Mouse (Mus musculus): ENCODE measurements at regions not wholly inside any gene's neighbourhood (a gene's known extent, or its start where the extent isn't known, plus 50 kb on each side); places are given as distances from the start of the nearest gene placed in this dataset.

GRCm38 (mm10) chr10:119058493-119059020, 181.3 kb downstream of the Cand1 start:
- Histone ChIP-seq H3K4me2 (replicated peaks; ENCODE audit: low read depth) (no peak overlapping the region), H3K9ac (ENCODE audit: low read length) (no peak overlapping the region), H3K36me3 (ENCODE audit: control insufficient read depth, insufficient read depth, low read length) (no peaks in the 10 kb centered on the region), H3K9me3 (ENCODE audit: control insufficient read depth, low read length) (no peaks in the 10 kb centered on the region), H3K27me3 (ENCODE audit: control insufficient read depth, insufficient read depth, low read length) (no peaks in the 10 kb centered on the region), H3K4me1 (replicated peaks; ENCODE audit: control insufficient read depth, insufficient read depth) (no peaks in the 10 kb centered on the region), H3K4me3 (ENCODE audit: low read depth, low read length) (no peak overlapping the region), H3K27ac (replicated peaks) (no peak overlapping the region)
- TF ChIP-seq EP300 (optimal IDR thresholded peaks at IDR 0.05) (no peak), CTCF (IDR thresholded peaks at IDR 0.05; ENCODE audit: low read depth) (no peak)
- ATAC-seq (ENCODE audit: low FRiP score, low TSS enrichment) (peak; percentile 64), DNase-seq (ENCODE audit: low spot score) (no peak)
- 62% methylated on average over 10 of the region's 10 CpGs for WGBS

- Histone ChIP-seq H3K36me3 (ENCODE audit: control insufficient read depth, insufficient read depth, low read length) (no peaks in the 10 kb centered on the region), H3K9ac (ENCODE audit: low read length) (no peak overlapping the region), H3K27ac (replicated peaks) (no peak overlapping the region), H3K4me3 (ENCODE audit: low read depth, low read length) (no peak overlapping the region), H3K27me3 (ENCODE audit: control insufficient read depth, insufficient read depth, low read length) (no peaks in the 10 kb centered on the region), H3K9me3 (ENCODE audit: control insufficient read depth, low read length) (no peaks in the 10 kb centered on the region), H3K4me2 (replicated peaks; ENCODE audit: low read depth) (peak overlapping the region; percentile 2; the same call in 1 of the 2 replicates), H3K4me1 (replicated peaks; ENCODE audit: control insufficient read depth, insufficient read depth) (no peaks in the 10 kb centered on the region; the same call in none of the 2 replicates)
- no peak for ATAC-seq (ENCODE audit: low FRiP score, low TSS enrichment)
- DNase-seq (ENCODE audit: low spot score) = no peak
- TF ChIP-seq EP300 (optimal IDR thresholded peaks at IDR 0.05) (no peak), CTCF (IDR thresholded peaks at IDR 0.05; ENCODE audit: low read depth) (no peak)
- 36% methylated on average over 13 of the region's 13 CpGs for WGBS
Measured at GRCm38 (mm10) chr10:119055199-119055785, 184.6 kb downstream of the Cand1 start.

GRCm38 (mm10) chr10:119054191-119055175, 184.5 kb upstream of the Dyrk2 start:
- 74% methylated on average over 22 of the region's 22 CpGs for WGBS
- Histone ChIP-seq H3K36me3 (ENCODE audit: control insufficient read depth, insufficient read depth, low read length) (no peaks in the 10 kb centered on the region), H3K4me3 (ENCODE audit: low read depth, low read length) (no peak overlapping the region), H3K4me1 (replicated peaks; ENCODE audit: control insufficient read depth, insufficient read depth) (no peaks in the 10 kb centered on the region; the same call in none of the 2 replicates), H3K9me3 (ENCODE audit: control insufficient read depth, low read length) (no peaks in the 10 kb centered on the region), H3K27ac (replicated peaks) (no peak overlapping the region), H3K4me2 (replicated peaks; ENCODE audit: low read depth) (no peak overlapping the region), H3K9ac (ENCODE audit: low read length) (no peak overlapping the region), H3K27me3 (ENCODE audit: control insufficient read depth, insufficient read depth, low read length) (no peaks in the 10 kb centered on the region)
- DNase-seq (ENCODE audit: low spot score) = no peak
- no peak for ATAC-seq (ENCODE audit: low FRiP score, low TSS enrichment)
- TF ChIP-seq CTCF (IDR thresholded peaks at IDR 0.05; ENCODE audit: low read depth) (no peak), EP300 (optimal IDR thresholded peaks at IDR 0.05) (no peak)

GRCm38 (mm10) chr10:119052441-119053041, 182.5 kb upstream of the Dyrk2 start:
- H3K36me3 ChIP-seq (ENCODE audit: control insufficient read depth, insufficient read depth, low read length) = no peaks in the 10 kb centered on the region
- H3K9me3 ChIP-seq (ENCODE audit: control insufficient read depth, low read length) = no peaks in the 10 kb centered on the region
- TF ChIP-seq EP300 (optimal IDR thresholded peaks at IDR 0.05) (no peak), CTCF (IDR thresholded peaks at IDR 0.05; ENCODE audit: low read depth) (peak; percentile 49)
- no peak overlapping the region for H3K9ac ChIP-seq (ENCODE audit: low read length)
- no peak overlapping the region for H3K27ac ChIP-seq (replicated peaks)
- H3K4me1 ChIP-seq (replicated peaks; ENCODE audit: control insufficient read depth, insufficient read depth) = no peaks in the 10 kb centered on the region; the same call in none of the 2 replicates
- no peaks in the 10 kb centered on the region for H3K27me3 ChIP-seq (ENCODE audit: control insufficient read depth, insufficient read depth, low read length)
- H3K4me3 ChIP-seq (ENCODE audit: low read depth, low read length) = no peak overlapping the region
- ATAC-seq (ENCODE audit: low FRiP score, low TSS enrichment) (no peak), DNase-seq (ENCODE audit: low spot score) (no peak)
- 35% methylated on average over 1 of the region's 1 CpGs for WGBS
- no peak overlapping the region for H3K4me2 ChIP-seq (replicated peaks; ENCODE audit: low read depth)

GRCm38 (mm10) chr10:119051598-119051997, 181.6 kb upstream of the Dyrk2 start:
- H3K27ac ChIP-seq (replicated peaks) = no peak overlapping the region
- DNase-seq (ENCODE audit: low spot score) (no peak), ATAC-seq (ENCODE audit: low FRiP score, low TSS enrichment) (no peak)
- TF ChIP-seq CTCF (IDR thresholded peaks at IDR 0.05; ENCODE audit: low read depth) (no peak), EP300 (optimal IDR thresholded peaks at IDR 0.05) (no peak)
- H3K9ac ChIP-seq (ENCODE audit: low read length) = no peak overlapping the region
- no peaks in the 10 kb centered on the region for H3K9me3 ChIP-seq (ENCODE audit: control insufficient read depth, low read length)
- 30% methylated on average over 2 of the region's 2 CpGs for WGBS
- H3K36me3 ChIP-seq (ENCODE audit: control insufficient read depth, insufficient read depth, low read length) = no peaks in the 10 kb centered on the region
- no peaks in the 10 kb centered on the region; the same call in none of the 2 replicates for H3K4me1 ChIP-seq (replicated peaks; ENCODE audit: control insufficient read depth, insufficient read depth)
- H3K27me3 ChIP-seq (ENCODE audit: control insufficient read depth, insufficient read depth, low read length) = no peaks in the 10 kb centered on the region
- no peak overlapping the region for H3K4me2 ChIP-seq (replicated peaks; ENCODE audit: low read depth)
- H3K4me3 ChIP-seq (ENCODE audit: low read depth, low read length) = no peak overlapping the region

All from stomach, postnatal 0 days (tissue).